Mouse (Mus musculus) heart, adult 2 months (tissue): Measurements from ENCODE around the gene Polr1e.

Source experiments
- CTCF ChIP-seq: fragments of 200-600 bp; IDR thresholded peaks from 2 replicates; pipeline ENCODE4 v1.8.1; 2022; ENCODE audit warnings: antibody characterized with exemption, mild to moderate bottlenecking, moderate library complexity
- EP300 ChIP-seq: fragments of 200-500 bp; IDR thresholded peaks from 2 replicates; pipeline ENCODE4 v1.6.1; 2011; ENCODE audit warnings: low read depth, low read length, control low read depth; ENCODE audit not compliant: insufficient read depth
- POLR2A ChIP-seq: fragments of 200-500 bp; IDR thresholded peaks from 2 replicates; pipeline ENCODE4 v1.6.1; 2011; ENCODE audit warnings: mild to moderate bottlenecking, low read depth, low read length, control low read depth; ENCODE audit not compliant: insufficient read depth

GRCm38 (mm10) chr4:45019009-45019408 is 626 bp downstream of the Polr1e start:
- TF ChIP-seq CTCF (no peak), POLR2A (no peak), EP300 (no peak)
